Mouse (Mus musculus) small intestine, adult 2 months (tissue): Measurements from ENCODE around the gene Nbas. TPM values are rescaled to one million over a fixed set of nuclear protein-coding genes. Genes with fewer than 3 reads are reported as not detected.

Source experiments
- H3K27ac ChIP-seq: fragments of 200-500 bp; 2 replicates; pipeline ENCODE4 v1.5.1; 2012; ENCODE audit warnings: low read depth, low read length, control low read depth, inconsistent platforms; ENCODE audit not compliant: insufficient read depth
- H3K27me3 ChIP-seq: fragments of 200-500 bp; 2 replicates; pipeline ENCODE4 v1.6.1; 2012; ENCODE audit warnings: mild to moderate bottlenecking, moderate library complexity, low read length, inconsistent platforms; ENCODE audit not compliant: control insufficient read depth, insufficient read depth
- H3K36me3 ChIP-seq: fragments of 200-500 bp; 2 replicates; pipeline ENCODE4 v1.6.1; 2012; ENCODE audit warnings: mild to moderate bottlenecking, low read length, control low read depth, inconsistent platforms; ENCODE audit not compliant: control insufficient read depth, insufficient read depth
- H3K4me1 ChIP-seq: fragments of 200-500 bp; 2 replicates; pipeline ENCODE4 v1.6.1; 2012; ENCODE audit warnings: low read length, inconsistent platforms, mixed read lengths; ENCODE audit not compliant: control insufficient read depth, insufficient read depth, insufficient read length
- H3K4me3 ChIP-seq: fragments of 200-500 bp; 2 replicates; pipeline ENCODE4 v1.5.1; 2012; ENCODE audit warnings: low read depth, mild to moderate bottlenecking, control low read depth, inconsistent platforms, low read length, moderate library complexity
- CTCF ChIP-seq: fragments of 200-500 bp; IDR thresholded peaks from 2 replicates; pipeline ENCODE4 v1.5.1; 2012; ENCODE audit warnings: low read depth, mild to moderate bottlenecking, control low read depth, inconsistent platforms, low read length, moderate library complexity, mixed read lengths; ENCODE audit not compliant: insufficient replicate concordance, insufficient read length; ENCODE audit errors: extremely low read depth
- POLR2A ChIP-seq: fragments of 200-500 bp; IDR thresholded peaks from 2 replicates; pipeline ENCODE4 v1.6.1; 2012; ENCODE audit warnings: low read depth, mild to moderate bottlenecking, control low read depth, inconsistent platforms, low read length, moderate library complexity
- WGBS: fragments of 180-500 bp; shearing (Covaris S2); methylation state at CpG from one replicate; pipeline ENCODE4 v1.1.7; 2018; 5-methylcytosine and 5-hydroxymethylcytosine counted together
- polyA plus RNA-seq: library from polyadenylated mRNA; depleted of rRNA; stranded (reverse); fragments of >200 nt; gene quantifications from 2 replicates; pipeline ENCODE4 v1.2.3, GENCODE M21; 2012

Nbas gene
- polyA plus RNA-seq, 1 experiment: 17.2 TPM

GRCm38 (mm10) chr12:13382046-13382445, 113.1 kb downstream of the Nbas start:
- no peak for TF ChIP-seq POLR2A
- no peak for TF ChIP-seq CTCF
- H3K27me3 ChIP-seq: no peaks in the 10 kb centered on the region
- no peak overlapping the region for H3K27ac ChIP-seq
- peaks cover 5% of the 10 kb centered on the region; the same call in 1 of the 2 replicates for H3K36me3 ChIP-seq
- H3K4me1 ChIP-seq: no peaks in the 10 kb centered on the region
- no peak overlapping the region for H3K4me3 ChIP-seq

- no peak for TF ChIP-seq CTCF
- Histone ChIP-seq H3K36me3 (peaks cover 19% of the 10 kb centered on the region), H3K27ac (no peak overlapping the region), H3K4me3 (no peak overlapping the region), H3K27me3 (no peaks in the 10 kb centered on the region), H3K4me1 (no peaks in the 10 kb centered on the region)
- 83% methylated on average over 1 of the region's 1 CpGs for WGBS
These were observed 120.7 kb downstream of the Nbas start for GRCm38 (mm10) chr12:13389644-13390043.

DNA sequence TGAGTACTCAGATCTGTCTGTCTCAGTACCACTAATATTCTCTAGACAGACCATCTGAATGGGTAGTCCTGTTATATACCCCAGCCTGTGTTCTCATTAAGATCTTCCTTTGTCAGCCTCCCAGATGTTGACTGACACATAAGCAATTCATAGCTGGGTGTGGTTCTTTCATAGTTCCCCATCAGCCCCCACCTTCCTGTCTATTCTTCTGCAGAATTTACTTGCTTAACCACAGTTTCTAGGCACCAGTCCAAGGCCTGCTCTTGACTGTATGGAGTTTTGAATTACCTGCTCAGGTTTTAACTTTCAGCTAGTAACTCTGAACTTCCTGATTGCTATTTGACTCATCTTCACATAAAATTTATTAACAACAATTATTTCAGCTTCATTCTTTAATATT, 141.3 kb downstream of the Nbas start:
- no peaks in the 10 kb centered on the region for H3K4me1 ChIP-seq
- no peak overlapping the region for H3K27ac ChIP-seq
- TF ChIP-seq POLR2A (no peak), CTCF (no peak)
- H3K27me3 ChIP-seq: no peaks in the 10 kb centered on the region
- H3K36me3 ChIP-seq: peaks cover 25% of the 10 kb centered on the region
- H3K4me3 ChIP-seq: no peak overlapping the region

- no peaks in the 10 kb centered on the region for H3K4me1 ChIP-seq
- no peak overlapping the region for H3K4me3 ChIP-seq
- peaks cover 20% of the 10 kb centered on the region for H3K36me3 ChIP-seq
- no peak overlapping the region for H3K27ac ChIP-seq
- H3K27me3 ChIP-seq: no peaks in the 10 kb centered on the region
- 92% methylated on average over 2 of the region's 2 CpGs for WGBS
- no peak for TF ChIP-seq CTCF
- TF ChIP-seq POLR2A: no peak
These were observed 149.7 kb downstream of the Nbas start for GRCm38 (mm10) chr12:13418651-13419050.

DNA sequence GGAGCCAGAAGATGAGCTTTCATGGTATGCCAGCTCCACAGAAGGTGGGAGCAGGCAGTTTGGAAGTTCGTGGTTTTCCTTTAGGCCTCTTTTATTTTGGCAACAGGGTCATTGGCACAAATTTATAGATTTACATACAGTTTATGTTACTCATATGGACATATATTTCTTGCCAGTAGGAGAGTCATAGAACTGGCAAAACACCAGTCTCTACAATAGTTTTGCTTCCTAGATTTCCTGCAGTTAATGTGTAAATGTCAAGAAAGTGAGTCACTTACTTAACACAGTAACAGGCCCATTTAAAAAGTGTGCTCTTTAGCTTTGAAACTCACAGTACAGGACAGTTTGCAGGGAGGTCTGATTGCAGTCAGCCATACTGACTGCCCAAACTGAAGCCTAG, 161.3 kb downstream of the Nbas start:
- H3K4me1 ChIP-seq: no peaks in the 10 kb centered on the region
- no peaks in the 10 kb centered on the region for H3K27me3 ChIP-seq
- no peak overlapping the region for H3K4me3 ChIP-seq
- peaks cover 12% of the 10 kb centered on the region for H3K36me3 ChIP-seq
- TF ChIP-seq POLR2A (no peak), CTCF (no peak)
- 83% methylated on average over 1 of the region's 1 CpGs for WGBS
- H3K27ac ChIP-seq: no peak overlapping the region

DNA sequence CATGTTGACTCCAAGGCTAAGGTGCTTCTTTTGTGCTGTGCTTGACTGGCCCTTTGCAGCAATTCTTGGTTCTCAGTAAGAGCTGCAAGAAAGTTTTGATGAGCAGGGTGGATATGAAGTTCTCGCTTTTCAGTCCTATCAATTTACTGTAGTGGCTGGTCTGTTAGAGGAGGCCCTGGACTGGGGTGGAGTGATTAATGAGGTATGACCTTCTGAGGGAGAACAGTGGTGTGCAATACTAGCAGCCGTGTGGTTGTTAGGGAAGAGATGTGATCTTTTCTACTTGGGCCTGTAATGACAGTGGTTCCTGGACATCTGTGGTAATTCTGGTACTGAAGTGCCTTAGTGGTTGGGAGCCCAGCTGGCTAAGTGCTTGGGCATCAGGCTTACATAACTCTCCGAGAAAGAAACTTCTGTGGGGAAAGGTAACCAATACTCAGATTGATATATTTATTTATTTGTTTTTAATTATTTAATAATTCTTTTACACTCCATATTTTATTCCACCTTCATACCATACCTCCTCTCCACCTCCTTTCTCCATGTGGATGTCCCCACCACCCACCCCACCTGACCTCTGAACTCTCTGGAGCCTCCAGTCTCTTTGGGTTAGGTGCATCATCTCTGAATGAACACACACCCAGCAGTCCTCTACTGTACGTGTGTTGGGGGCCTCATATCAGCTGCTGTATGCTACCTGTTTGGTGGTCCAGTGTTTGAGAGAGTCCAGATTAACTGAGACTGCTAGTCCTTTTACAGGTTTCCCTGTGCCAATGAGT, 175.9 kb downstream of the Nbas start:
- 83% methylated on average over 4 of the region's 4 CpGs for WGBS
- no peaks in the 10 kb centered on the region for H3K27me3 ChIP-seq
- peaks cover 12% of the 10 kb centered on the region for H3K36me3 ChIP-seq
- no peak overlapping the region for H3K4me3 ChIP-seq
- H3K27ac ChIP-seq: no peak overlapping the region
- H3K4me1 ChIP-seq: peaks cover 3% of the 10 kb centered on the region; the same call in 1 of the 2 replicates
- no peak for TF ChIP-seq CTCF
- no peak for TF ChIP-seq POLR2A

GRCm38 (mm10) chr12:13445486-13446065, 176.6 kb downstream of the Nbas start:
- H3K27ac ChIP-seq: no peak overlapping the region
- no peaks in the 10 kb centered on the region for H3K27me3 ChIP-seq
- WGBS: 37% methylated on average over 2 of the region's 2 CpGs
- H3K4me1 ChIP-seq: peaks cover 3% of the 10 kb centered on the region; the same call in 1 of the 2 replicates
- no peak overlapping the region for H3K4me3 ChIP-seq
- peaks cover 12% of the 10 kb centered on the region for H3K36me3 ChIP-seq
- TF ChIP-seq POLR2A (no peak), CTCF (no peak)
